ENCODE assay signal across 8 mouse cellular contexts in the genomic region with DNA sequence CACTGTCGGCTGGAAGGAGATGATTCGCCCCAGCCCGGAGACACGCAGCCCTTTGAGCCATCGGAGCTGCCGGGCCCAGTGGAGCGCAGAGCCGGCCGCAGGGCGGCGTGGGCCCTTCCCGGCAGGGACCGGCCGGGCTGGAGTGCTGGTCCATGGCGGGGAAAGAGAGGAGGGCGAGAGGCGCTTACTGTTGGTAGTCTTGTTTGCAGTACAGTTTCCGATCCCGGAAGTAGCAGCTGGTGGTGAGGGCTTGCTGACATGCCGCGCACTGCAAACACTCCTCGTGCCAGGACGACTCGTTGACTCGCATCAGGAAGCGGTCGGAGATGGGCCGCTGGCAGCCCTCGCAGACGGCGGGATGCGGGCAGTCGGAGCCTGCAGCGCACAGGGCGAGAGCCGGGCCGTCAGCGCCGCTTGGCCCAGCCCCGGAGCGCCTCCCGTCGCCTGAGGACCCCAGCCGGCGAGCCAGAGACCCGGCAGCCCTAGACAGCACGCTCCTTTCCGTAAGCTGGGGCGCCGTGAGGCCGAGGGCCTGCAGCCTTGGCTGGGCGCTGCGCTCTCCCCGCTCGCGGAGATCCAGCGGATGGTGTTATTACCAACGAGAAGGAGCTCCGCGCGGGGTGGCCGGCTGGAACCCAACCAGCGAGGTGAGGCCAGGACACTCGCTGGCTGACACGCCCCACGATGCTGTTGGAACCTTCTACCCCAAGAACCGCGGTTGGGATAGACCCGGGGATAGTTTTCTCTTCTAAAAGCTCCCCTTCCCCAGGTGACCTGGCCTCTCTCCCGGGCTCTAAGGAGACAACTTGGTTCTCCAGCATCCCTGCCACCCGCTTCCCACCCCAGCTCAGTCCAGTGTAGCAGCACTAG. TPM values are rescaled to one million over a fixed set of nuclear protein-coding genes. Genes with fewer than 3 reads are reported as not detected.
A peak's percentile ranks its signal among the peaks of the same experiment; 100 is the strongest.
DNase-seq lines count a peak whose midpoint lies in the region; ATAC-seq lines count a peak whose summit lies in the region.

No protein-coding gene starts in this region.

- H3K9ac ChIP-seq in heart, embryonic 16.5 days (ENCODE audit: low read length), result no peak overlapping the region
- H3K9ac ChIP-seq in liver, embryonic 12.5 days, result no peak overlapping the region
- peak overlapping the region; percentile 86 for H3K9ac ChIP-seq in neural tube, embryonic 13.5 days

- peaks cover 85% of the 10 kb centered on the region for H3K27me3 ChIP-seq in heart, embryonic 16.5 days (ENCODE audit: control insufficient read depth, insufficient read depth, low read length)
- peaks cover 100% of the 10 kb centered on the region for H3K27me3 ChIP-seq in liver, embryonic 12.5 days (replicated peaks)
- peaks cover 100% of the 10 kb centered on the region for H3K27me3 ChIP-seq in neural tube, embryonic 13.5 days

- H3K4me2 ChIP-seq in heart, embryonic 16.5 days (ENCODE audit: low read depth, low read length), result peak overlapping the region; percentile 39
- H3K4me2 ChIP-seq in liver, embryonic 12.5 days, result peak overlapping the region; percentile 43
- peak overlapping the region; percentile 62 for H3K4me2 ChIP-seq in neural tube, embryonic 13.5 days

- no peaks in the 10 kb centered on the region for H3K9me3 ChIP-seq in heart, embryonic 16.5 days (replicated peaks; ENCODE audit: control insufficient read depth, low read length)
- H3K9me3 ChIP-seq in liver, embryonic 12.5 days (replicated peaks), result no peaks in the 10 kb centered on the region
- no peaks in the 10 kb centered on the region for H3K9me3 ChIP-seq in neural tube, embryonic 13.5 days

- peak overlapping the region; percentile 22 for H3K4me3 ChIP-seq in heart, embryonic 16.5 days (ENCODE audit: low read length)
- H3K4me3 ChIP-seq in liver, embryonic 12.5 days, result peak overlapping the region; percentile 5
- peak overlapping the region; percentile 53 for H3K4me3 ChIP-seq in neural tube, embryonic 13.5 days

- peaks cover 12% of the 10 kb centered on the region; the same call in 1 of the 2 replicates for H3K4me1 ChIP-seq in heart, embryonic 16.5 days (ENCODE audit: control insufficient read depth, insufficient read depth, low read length)
- H3K4me1 ChIP-seq in liver, embryonic 12.5 days, result peaks cover 7% of the 10 kb centered on the region; the same call in 1 of the 2 replicates
- H3K4me1 ChIP-seq in neural tube, embryonic 13.5 days (replicated peaks), result peaks cover 29% of the 10 kb centered on the region

- ATAC-seq in heart, embryonic 16.5 days (replicated peaks; ENCODE audit: extremely low read depth, insufficient read depth, low FRiP score), result no peak
- 0 out of 2 replicates have a peak, but pooled peaks have one; percentile 35 for ATAC-seq in liver, embryonic 12.5 days
- no peak for ATAC-seq in neural tube, embryonic 13.5 days (ENCODE audit: low read depth)

- WGBS in heart, embryonic 16.5 days, result under 1% methylated on average over 71 of the region's 71 CpGs
- 2% methylated on average over 70 of the region's 71 CpGs for WGBS in liver, embryonic 12.5 days (ENCODE audit: insufficient replicate concordance)
- under 1% methylated on average over 71 of the region's 71 CpGs for WGBS in neural tube, embryonic 13.5 days

- H3K36me3 ChIP-seq in heart, embryonic 16.5 days (ENCODE audit: control insufficient read depth, insufficient read depth), result no peaks in the 10 kb centered on the region
- no peaks in the 10 kb centered on the region for H3K36me3 ChIP-seq in liver, embryonic 12.5 days
- H3K36me3 ChIP-seq in neural tube, embryonic 13.5 days, result no peaks in the 10 kb centered on the region

- H3K27ac ChIP-seq in heart, embryonic 16.5 days (ENCODE audit: low read length), result no peak overlapping the region
- no peak overlapping the region for H3K27ac ChIP-seq in liver, embryonic 12.5 days
- H3K27ac ChIP-seq in neural tube, embryonic 13.5 days (replicated peaks), result peak overlapping the region; percentile 95

- DNase-seq in CD4-positive helper T cell, adult 2 months (ENCODE audit: low read depth, low spot score), result peak; percentile 23
- DNase-seq in ZHBTc4 (ENCODE audit: low read depth, low spot score), result peak; percentile 69
- no peak for DNase-seq in layer of hippocampus, postnatal 14 days (ENCODE audit: low spot score in 2 of 2)
- DNase-seq in layer of hippocampus, adult 9-11 months, result no peak
- DNase-seq in right cerebral cortex, postnatal 36 days (ENCODE audit: low spot score in 2 of 2), result no peak

RNA-seq across cellular contexts. Expression of a gene that starts 0.8 kb away (rescaled TPM):
- not detected in 2 replicates for polyA plus RNA-seq in heart, embryonic 16.5 days (2015; fragmentation: Nextera tagmentation; extraction: Ambion mirVana)
- 0.04 TPM in 1 of 2 replicates, not detected in the other for polyA plus RNA-seq in liver, embryonic 12.5 days (2016; fragmentation: Nextera tagmentation; extraction: Ambion mirVana)
- polyA plus RNA-seq in neural tube, embryonic 13.5 days (2015; fragmentation: Nextera tagmentation; extraction: Ambion mirVana), result 9.1 and 11.1 TPM in 2 replicates
- under 1 TPM; 0.17 to 0.28 TPM for total RNA-seq in layer of hippocampus, postnatal 14 days (2021)

Comparison
In these comparisons a context has a peak if more than half of its experiments do, and no peak if none do; other contexts are left out.
1. DNase-seq: peak in CD4-positive helper T cell, adult 2 months (single experiment) and ZHBTc4 (single experiment); none in layer of hippocampus, postnatal 14 days (0 of 2), layer of hippocampus, adult 9-11 months (single experiment) and right cerebral cortex, postnatal 36 days (0 of 2).
2. Peak in every context shown above with its lines, with median percentiles within 50 percentile points of each other: H3K4me2 ChIP-seq and H3K4me3 ChIP-seq.